Comparison of ENCODE assay signal across 9 mouse cellular contexts in genomic region chr16:91884196-91884595, GRCm38 (mm10).
DNase-seq lines count a peak whose midpoint lies in the region; ATAC-seq and TF ChIP-seq lines count a peak whose summit lies in the region.
"Had no signal": no experiment of that assay in that cellular context is flagged by ENCODE, and none has a peak within 500 bp of the region (broad histone marks: within the 10 kb centered on the region; RNA-seq: fewer than 3 reads in every experiment).

No protein-coding gene starts in this region.

- TF ChIP-seq CTCF in cerebellum, adult 2 months (IDR thresholded peaks at IDR 0.05; ENCODE audit: borderline replicate concordance, insufficient read depth, low read depth, low read length), result peak; percentile 79
- peak; percentile 65 for TF ChIP-seq CTCF in olfactory bulb, adult 2 months (IDR thresholded peaks at IDR 0.05; ENCODE audit: insufficient read depth, low read depth, low read length)

- H3K36me3 ChIP-seq in midbrain, embryonic 13.5 days, result peaks cover 57% of the 10 kb centered on the region
- H3K36me3 ChIP-seq in midbrain, embryonic 15.5 days (replicated peaks), result peaks cover 17% of the 10 kb centered on the region
- no peaks in the 10 kb centered on the region for H3K36me3 ChIP-seq in intestine, embryonic 16.5 days (ENCODE audit: control insufficient read depth, insufficient read depth, low read length)
- H3K36me3 ChIP-seq: lung, embryonic 15.5 days had no signal

- DNase-seq in cerebellum, adult 2 months, result no peak
- DNase-seq in cerebellum, adult 9-10 months, result no peak
- no peak for DNase-seq in adipocyte (ENCODE audit: low spot score)
- DNase-seq in layer of hippocampus, adult 11-12 months (ENCODE audit: low spot score), result no peak

- no peaks in the 10 kb centered on the region for H3K27me3 ChIP-seq in cerebellum, adult 2 months (ENCODE audit: control insufficient read depth, insufficient read depth, low read length)
- no peaks in the 10 kb centered on the region for H3K27me3 ChIP-seq in midbrain, embryonic 13.5 days
- H3K27me3 ChIP-seq in midbrain, embryonic 15.5 days (replicated peaks), result no peaks in the 10 kb centered on the region
- H3K27me3 ChIP-seq in intestine, embryonic 16.5 days (replicated peaks; ENCODE audit: control insufficient read depth, insufficient read depth, low read length), result no peaks in the 10 kb centered on the region
- H3K27me3 ChIP-seq: lung, embryonic 15.5 days had no signal

- H3K4me3 ChIP-seq in cerebellum, adult 2 months (replicated peaks; ENCODE audit: insufficient read depth, low read depth, low read length), result no peak overlapping the region
- no peak overlapping the region for H3K4me3 ChIP-seq in midbrain, embryonic 13.5 days (replicated peaks)
- H3K4me3 ChIP-seq in midbrain, embryonic 15.5 days, result no peak overlapping the region
- H3K4me3 ChIP-seq in intestine, embryonic 16.5 days (ENCODE audit: low read length), result no peak overlapping the region
- no peak overlapping the region for H3K4me3 ChIP-seq in olfactory bulb, adult 2 months (ENCODE audit: insufficient read depth, low read depth, low read length)
- H3K4me3 ChIP-seq: lung, embryonic 15.5 days had no signal

- no peak for TF ChIP-seq POLR2A in cerebellum, adult 2 months (IDR thresholded peaks at IDR 0.05; ENCODE audit: borderline replicate concordance, insufficient read depth, low read length)
- TF ChIP-seq POLR2A in olfactory bulb, adult 2 months (IDR thresholded peaks at IDR 0.05; ENCODE audit: insufficient read depth, low read depth, low read length), result no peak

- no peak overlapping the region for H3K9ac ChIP-seq in midbrain, embryonic 13.5 days (replicated peaks)
- no peak overlapping the region for H3K9ac ChIP-seq in midbrain, embryonic 15.5 days
- no peak overlapping the region for H3K9ac ChIP-seq in intestine, embryonic 16.5 days (ENCODE audit: low read depth, low read length)
- H3K9ac ChIP-seq: lung, embryonic 15.5 days had no signal

- H3K27ac ChIP-seq in cerebellum, adult 2 months (ENCODE audit: insufficient read depth, low read length), result 0 out of 2 replicates have a peak overlapping the region, but pooled peaks have one; percentile 50
- no peak overlapping the region for H3K27ac ChIP-seq in midbrain, embryonic 13.5 days
- H3K27ac ChIP-seq in midbrain, embryonic 15.5 days, result no peak overlapping the region
- H3K27ac ChIP-seq in intestine, embryonic 16.5 days (ENCODE audit: low read length), result no peak overlapping the region
- H3K27ac ChIP-seq in olfactory bulb, adult 2 months (ENCODE audit: insufficient read depth, low read depth, low read length), result no peak overlapping the region
- H3K27ac ChIP-seq: lung, embryonic 15.5 days had no signal

- WGBS in cerebellum, adult 2 months, result 67% methylated on average over 5 of the region's 5 CpGs
- 59% methylated on average over 5 of the region's 5 CpGs for WGBS in midbrain, embryonic 13.5 days
- 62% methylated on average over 5 of the region's 5 CpGs for WGBS in midbrain, embryonic 15.5 days
- 66% methylated on average over 5 of the region's 5 CpGs for WGBS in intestine, embryonic 16.5 days
- WGBS in olfactory bulb, adult 2 months, result 73% methylated on average over 5 of the region's 5 CpGs

- no peaks in the 10 kb centered on the region for H3K9me3 ChIP-seq in midbrain, embryonic 13.5 days
- H3K9me3 ChIP-seq in midbrain, embryonic 15.5 days, result no peaks in the 10 kb centered on the region
- H3K9me3 ChIP-seq in intestine, embryonic 16.5 days (ENCODE audit: control insufficient read depth, low read length), result no peaks in the 10 kb centered on the region
- H3K9me3 ChIP-seq: lung, embryonic 15.5 days had no signal

- no peak overlapping the region for H3K4me2 ChIP-seq in midbrain, embryonic 13.5 days (replicated peaks)
- no peak overlapping the region for H3K4me2 ChIP-seq in midbrain, embryonic 15.5 days
- H3K4me2 ChIP-seq in intestine, embryonic 16.5 days (ENCODE audit: low read depth, low read length), result no peak overlapping the region
- H3K4me2 ChIP-seq: lung, embryonic 15.5 days had no signal

- H3K4me1 ChIP-seq in cerebellum, adult 2 months (ENCODE audit: control insufficient read depth, insufficient read depth, low read length), result peaks cover 35% of the 10 kb centered on the region
- H3K4me1 ChIP-seq in midbrain, embryonic 13.5 days (replicated peaks), result peaks cover 10% of the 10 kb centered on the region
- 0 out of 2 replicates have a peak, but pooled peaks cover 4% of the 10 kb centered on the region for H3K4me1 ChIP-seq in midbrain, embryonic 15.5 days
- peaks cover 10% of the 10 kb centered on the region; the same call in 1 of the 2 replicates for H3K4me1 ChIP-seq in intestine, embryonic 16.5 days (ENCODE audit: control insufficient read depth, insufficient read depth, low read length)
- H3K4me1 ChIP-seq in olfactory bulb, adult 2 months (ENCODE audit: control insufficient read depth, insufficient read depth, low read length), result peaks cover 15% of the 10 kb centered on the region

- ATAC-seq in midbrain, embryonic 13.5 days, result 0 out of 2 replicates have a peak, but pooled peaks have one; percentile 22
- no peak for ATAC-seq in midbrain, embryonic 15.5 days (replicated peaks)
- peak; percentile 18; the same call in 1 of the 2 replicates for ATAC-seq in intestine, embryonic 16.5 days
